Mouse (Mus musculus): ENCODE data around the gene Isy1. TPM values are rescaled to one million over a fixed set of nuclear protein-coding genes. Genes with fewer than 3 reads are reported as not detected.

Isy1 gene
- polyA plus RNA-seq (2015; fragmentation: Nextera tagmentation; extraction: Ambion mirVana) = 21.0 and 30.2 TPM in 2 replicates

GRCm38 (mm10) chr6:87838551-87839197 is at the start of gene Isy1:
Isy1 (minus strand) TSS chr6:87838798.

GRCm38 (mm10) chr6:87887594-87888233 is 49.1 kb upstream of the Isy1 start, which contains the start of gene Copg1:
Copg1 (plus strand) TSS chr6:87887814.

GRCm38 (mm10) chr6:87850900-87851614 is 12.5 kb upstream of the Isy1 start, which contains the start of gene Cnbp:
Cnbp (minus strand) TSS chr6:87851106.

GRCm38 (mm10) chr6:87835695-87836094 is 2.9 kb downstream of the Isy1 start, which contains the start of gene Gm45140:
Gm45140 (minus strand) TSS chr6:87835795.

GRCm38 (mm10) chr6:87811675-87812338 is 26.8 kb downstream of the Isy1 start, which contains the start of gene Rab43:
Rab43 (minus strand) TSS chr6:87812164.

GRCm38 (mm10) chr6:87777842-87778241 is 60.8 kb downstream of the Isy1 start, which contains the start of gene Gp9:
Gp9 (plus strand) TSS chr6:87778072.

Other genes with a start within 250 kb of the Isy1 start
- 3.3 and 3.6 TPM in 2 replicates for gene Prokr1, start 248.1 kb downstream of the Isy1 start, polyA plus RNA-seq (2015; fragmentation: Nextera tagmentation; extraction: Ambion mirVana)
- gene Aplf, start 166.6 kb downstream of the Isy1 start, polyA plus RNA-seq (2015; fragmentation: Nextera tagmentation; extraction: Ambion mirVana) = 6.0 and 6.1 TPM in 2 replicates
- gene Efcc1, start 107.9 kb downstream of the Isy1 start, polyA plus RNA-seq (2015; fragmentation: Nextera tagmentation; extraction: Ambion mirVana) = 0.83 and 0.88 TPM in 2 replicates
- 0.33 TPM in 1 of 2 replicates, not detected in the other for gene Gp9, start 60.7 kb downstream of the Isy1 start, polyA plus RNA-seq (2015; fragmentation: Nextera tagmentation; extraction: Ambion mirVana)
- 7.4 and 8.5 TPM in 2 replicates for gene Rab43, start 26.6 kb downstream of the Isy1 start, polyA plus RNA-seq (2015; fragmentation: Nextera tagmentation; extraction: Ambion mirVana)
- gene Gm45140, start 3.0 kb downstream of the Isy1 start, polyA plus RNA-seq (2015; fragmentation: Nextera tagmentation; extraction: Ambion mirVana) = 1.5 and 2.2 TPM in 2 replicates
- gene Cnbp, start 12.3 kb upstream of the Isy1 start, polyA plus RNA-seq (2015; fragmentation: Nextera tagmentation; extraction: Ambion mirVana) = 1,054 and 1,079 TPM in 2 replicates
- 63.5 and 67.2 TPM in 2 replicates for gene Copg1, start 49.0 kb upstream of the Isy1 start, polyA plus RNA-seq (2015; fragmentation: Nextera tagmentation; extraction: Ambion mirVana)
- gene Hmces, start 75.1 kb upstream of the Isy1 start, polyA plus RNA-seq (2015; fragmentation: Nextera tagmentation; extraction: Ambion mirVana) = 18.7 and 22.7 TPM in 2 replicates
- 21.2 and 25.4 TPM in 2 replicates for gene H1fx, start 142.8 kb upstream of the Isy1 start, polyA plus RNA-seq (2015; fragmentation: Nextera tagmentation; extraction: Ambion mirVana)
- gene Rab7, start 206.5 kb upstream of the Isy1 start, polyA plus RNA-seq (2015; fragmentation: Nextera tagmentation; extraction: Ambion mirVana) = 236 and 256 TPM in 2 replicates
- gene Rpn1, start 245.7 kb upstream of the Isy1 start, polyA plus RNA-seq (2015; fragmentation: Nextera tagmentation; extraction: Ambion mirVana) = 84.4 and 103 TPM in 2 replicates

Measured in skeletal muscle tissue, postnatal 0 days (tissue).